Mouse (Mus musculus) brown adipose tissue, adult 24 weeks (tissue): ENCODE data around the gene Bcam. TPM values are rescaled to one million over a fixed set of nuclear protein-coding genes. Genes with fewer than 3 reads are reported as not detected.
A peak's percentile ranks its signal among the peaks of the same experiment; 100 is the strongest.

ENCODE experiments used
- H3K27ac ChIP-seq: fragments of 200-500 bp; replicated peaks from 2 replicates; pipeline ENCODE4 v1.5.1; 2012; ENCODE audit warnings: low read depth, mild to moderate bottlenecking, low read length
- H3K4me1 ChIP-seq: fragments of 200-500 bp; 2 replicates; pipeline ENCODE4 v1.6.1; 2012; ENCODE audit warnings: low read length, mixed read lengths; ENCODE audit not compliant: control insufficient read depth, insufficient read depth, insufficient read length
- H3K4me3 ChIP-seq: fragments of 200-500 bp; 2 replicates; pipeline ENCODE4 v1.5.1; 2012; ENCODE audit warnings: low read depth, mild to moderate bottlenecking, low read length, moderate library complexity; ENCODE audit not compliant: insufficient read depth
- polyA plus RNA-seq: library from polyadenylated mRNA; stranded (reverse); fragments of >200 nt; gene quantifications from 2 replicates; pipeline ENCODE4 v1.2.4, GENCODE M21; 2012; ENCODE audit not compliant: missing spikeins, insufficient read depth, insufficient read length

The Bcam gene
- polyA plus RNA-seq, 1 experiment, result 7.6 TPM

DNA sequence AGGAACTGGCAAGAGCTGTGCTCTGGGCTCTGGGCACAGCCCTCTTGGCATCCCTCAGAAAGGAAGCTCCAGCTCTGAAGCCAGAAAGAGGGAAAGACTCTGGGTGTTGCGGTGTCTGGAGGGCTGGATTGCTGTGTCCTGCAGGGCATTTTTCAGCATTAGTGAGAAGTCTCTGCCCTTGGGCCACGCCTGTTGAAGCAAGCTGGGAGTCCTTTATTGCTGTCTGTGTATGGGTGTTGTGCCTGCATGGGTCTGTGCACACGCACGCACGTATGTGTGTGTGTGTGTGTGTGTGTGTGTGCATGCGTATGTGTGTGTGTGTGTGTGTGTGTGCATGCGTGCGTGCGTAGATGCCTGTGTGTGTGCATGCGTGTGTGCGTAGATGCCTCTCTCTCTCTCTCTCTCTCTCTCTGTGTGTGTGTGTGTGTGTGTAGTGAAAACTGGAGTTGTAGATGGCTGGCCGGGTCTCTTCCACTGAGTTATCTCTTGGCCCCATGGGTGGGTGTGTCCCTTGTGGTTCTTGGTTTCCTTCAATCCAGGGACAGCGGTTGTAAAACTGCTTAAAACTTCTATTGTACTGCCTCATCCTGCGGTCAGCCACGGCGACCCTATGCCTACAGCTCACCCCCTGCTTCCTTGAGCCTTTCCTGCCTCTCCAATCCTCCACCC is 34.3 kb downstream of the Bcam start:
- Histone ChIP-seq H3K4me1 (peaks cover 8% of the 10 kb centered on the region), H3K27ac (peak overlapping the region; percentile 41; the same call in 1 of the 2 replicates), H3K4me3 (no peak overlapping the region)

DNA sequence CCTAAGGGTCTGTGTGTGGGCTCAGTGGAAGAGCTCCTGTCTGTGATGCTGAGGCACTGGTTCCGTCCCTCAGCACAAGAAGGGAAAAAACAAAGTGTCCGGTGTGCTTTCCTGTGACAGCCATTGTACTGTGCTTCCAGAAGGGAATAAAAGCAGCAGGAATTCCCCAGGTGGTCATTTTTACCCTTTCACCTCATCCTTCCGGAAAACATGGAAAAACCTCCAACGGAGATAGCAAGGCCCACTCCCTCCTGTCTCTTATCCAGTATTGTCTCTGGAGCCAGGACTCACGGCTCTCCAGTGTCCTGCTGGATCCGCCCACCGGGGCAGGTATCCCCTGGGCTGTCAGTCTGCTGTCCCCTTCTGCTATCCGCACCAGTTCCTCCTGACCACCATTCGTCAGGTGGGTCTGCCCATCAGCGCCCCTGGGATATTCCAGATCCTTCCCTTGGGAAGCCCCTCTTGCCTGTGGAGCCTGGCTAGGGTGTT is 36.6 kb downstream of the Bcam start:
- Histone ChIP-seq H3K4me1 (peaks cover 5% of the 10 kb centered on the region), H3K4me3 (no peak overlapping the region), H3K27ac (peak overlapping the region; percentile 85)

DNA sequence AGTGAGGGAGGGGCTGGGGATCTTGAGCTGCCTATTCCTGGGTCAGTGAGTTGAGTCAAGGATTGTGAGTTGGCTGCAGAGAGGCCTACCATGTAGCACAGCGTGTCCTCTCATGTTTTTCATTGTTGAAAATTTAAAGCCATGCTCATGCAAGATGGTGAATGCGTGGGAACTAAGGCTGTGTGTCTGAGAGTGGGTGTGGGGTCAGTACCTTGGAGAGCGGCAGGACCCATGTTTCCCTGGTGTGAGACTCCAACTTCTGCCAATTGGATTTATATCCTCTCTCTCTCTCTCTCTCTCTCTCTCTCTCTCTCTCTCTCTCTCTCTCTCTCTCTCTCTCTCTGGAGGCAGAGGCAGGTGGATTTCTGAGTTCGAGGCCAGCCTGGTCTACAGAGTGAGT is 44.3 kb downstream of the Bcam start:
- H3K27ac ChIP-seq, result no peak overlapping the region
- H3K4me1 ChIP-seq, result peaks cover 17% of the 10 kb centered on the region
- no peak overlapping the region for H3K4me3 ChIP-seq

- peaks cover 17% of the 10 kb centered on the region for H3K4me1 ChIP-seq
- H3K27ac ChIP-seq, result peak overlapping the region; percentile 36; the same call in 1 of the 2 replicates
- no peak overlapping the region for H3K4me3 ChIP-seq
Observed at GRCm38 (mm10) chr7:19724167-19724566, 46.6 kb downstream of the Bcam start.

DNA sequence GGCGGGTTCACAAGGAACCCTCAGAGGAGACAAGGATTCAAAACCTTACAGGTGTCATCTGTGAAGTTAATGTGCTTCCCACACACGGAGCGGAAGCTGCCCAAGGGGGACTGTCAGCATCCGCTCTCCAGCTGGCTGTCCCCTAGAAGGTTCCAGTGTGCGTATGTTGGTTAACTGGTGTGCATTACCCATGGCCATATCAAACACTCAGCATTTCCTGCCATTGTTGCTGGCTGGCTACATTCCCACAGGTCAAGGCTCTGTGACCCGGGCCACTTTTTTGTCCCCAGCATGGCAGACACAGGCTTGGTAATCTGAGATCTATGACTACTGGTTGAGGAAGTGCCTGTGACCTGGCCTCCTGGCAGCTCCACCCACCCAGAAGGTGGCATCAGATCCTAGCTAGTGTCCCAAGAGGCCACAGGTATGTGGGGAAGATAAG is 48.0 kb downstream of the Bcam start:
- H3K27ac ChIP-seq, result peak overlapping the region; percentile 85
- H3K4me1 ChIP-seq, result peaks cover 11% of the 10 kb centered on the region; the same call in 1 of the 2 replicates
- H3K4me3 ChIP-seq, result no peak overlapping the region

GRCm38 (mm10) chr7:19719200-19719599 is 51.6 kb downstream of the Bcam start:
- Histone ChIP-seq H3K4me1 (peaks cover 11% of the 10 kb centered on the region; the same call in 1 of the 2 replicates), H3K27ac (no peak overlapping the region), H3K4me3 (no peak overlapping the region)

DNA sequence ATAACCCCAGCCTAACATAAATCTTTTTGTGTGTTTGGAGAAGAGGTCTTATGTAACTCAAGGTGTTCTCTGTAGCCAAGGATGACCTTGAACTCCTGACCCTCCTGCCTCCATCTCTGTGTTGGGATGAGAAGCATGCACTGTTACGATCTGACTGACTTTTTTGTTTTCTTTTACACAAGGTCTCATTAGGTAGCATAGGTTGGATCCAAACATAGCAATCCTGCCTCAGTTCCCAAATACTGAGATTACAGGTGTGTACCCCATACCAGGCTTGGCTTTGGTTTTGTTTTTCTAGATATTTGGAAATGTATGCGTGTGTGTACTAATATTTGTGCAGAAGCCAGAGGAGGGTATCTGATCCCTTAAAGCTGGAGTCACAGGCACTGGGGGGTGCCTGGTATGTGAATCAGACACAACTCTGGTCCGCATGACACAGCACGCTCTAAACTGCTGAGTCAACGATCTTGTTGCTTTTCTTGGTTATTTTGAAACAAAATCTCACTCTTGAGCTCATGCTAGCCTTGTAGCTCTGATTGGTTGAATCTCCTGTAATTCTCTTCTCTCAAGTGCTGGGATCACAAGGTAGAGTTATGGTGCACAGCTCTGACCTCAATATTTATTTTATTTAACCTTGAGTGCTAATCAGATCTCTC is 52.4 kb downstream of the Bcam start:
- Histone ChIP-seq H3K27ac (no peak overlapping the region), H3K4me3 (no peak overlapping the region), H3K4me1 (peaks cover 11% of the 10 kb centered on the region; the same call in 1 of the 2 replicates)

GRCm38 (mm10) chr7:19717346-19717745 is 53.5 kb downstream of the Bcam start:
- H3K27ac ChIP-seq, result no peak overlapping the region
- peaks cover 8% of the 10 kb centered on the region; the same call in 1 of the 2 replicates for H3K4me1 ChIP-seq
- H3K4me3 ChIP-seq, result no peak overlapping the region

DNA sequence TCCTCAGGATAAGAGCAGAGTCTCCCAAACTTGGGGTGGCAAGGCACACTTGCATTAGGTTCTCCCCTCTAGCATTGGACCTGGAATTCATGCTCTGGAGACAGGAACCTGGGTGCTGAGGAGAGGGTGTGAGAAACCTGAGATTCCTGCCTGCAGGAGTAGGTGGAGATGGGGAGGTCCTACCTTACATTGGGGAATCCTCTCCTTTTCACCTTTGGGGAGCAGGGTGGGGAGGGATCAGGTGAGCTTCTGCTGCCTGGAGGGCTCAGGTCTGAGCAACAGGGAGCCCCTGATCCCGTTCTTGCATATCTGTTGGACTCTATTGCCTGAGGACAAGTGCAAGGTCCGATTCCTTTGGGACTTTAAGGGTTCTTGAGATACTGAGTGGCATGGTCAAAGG is 54.0 kb downstream of the Bcam start:
- Histone ChIP-seq H3K27ac (no peak overlapping the region), H3K4me1 (peaks cover 3% of the 10 kb centered on the region; the same call in 1 of the 2 replicates), H3K4me3 (no peak overlapping the region)

- Histone ChIP-seq H3K27ac (peak overlapping the region; percentile 80), H3K4me1 (no peaks in the 10 kb centered on the region), H3K4me3 (peak overlapping the region; percentile 57)
Observed at GRCm38 (mm10) chr7:19716055-19716682, 54.6 kb downstream of the Bcam start.

GRCm38 (mm10) chr7:19715239-19716054 is 55.4 kb downstream of the Bcam start, which contains the start of gene Tomm40:
TSS of gene Tomm40 (minus strand) at chr7:19715438.
- Histone ChIP-seq H3K4me1 (no peaks in the 10 kb centered on the region), H3K4me3 (peak within 1 kb of the TSS; percentile 78), H3K27ac (peak within 1 kb of the TSS; percentile 80)

DNA sequence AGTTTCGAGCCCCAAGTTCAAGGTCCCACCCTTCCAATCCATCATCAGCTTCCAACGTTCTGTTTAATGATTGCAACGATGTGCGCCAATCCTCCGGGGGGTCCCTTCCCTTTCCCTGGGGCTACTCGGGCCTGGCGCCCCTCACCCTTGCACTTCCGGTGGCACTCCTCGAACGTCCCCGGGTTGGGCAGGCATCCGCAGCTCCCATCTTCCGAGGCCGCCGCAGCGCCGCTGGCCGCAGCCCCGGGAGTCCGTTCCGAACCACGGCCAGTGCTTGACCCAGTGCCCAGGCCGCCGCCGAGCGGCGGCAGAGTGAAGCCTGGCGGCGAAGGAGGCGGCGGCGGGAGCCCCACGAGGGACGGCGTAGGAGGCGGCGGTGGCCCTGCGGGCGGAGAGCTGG is 56.0 kb downstream of the Bcam start:
- no peaks in the 10 kb centered on the region for H3K4me1 ChIP-seq
- peak overlapping the region; percentile 71 for H3K27ac ChIP-seq
- peak overlapping the region; percentile 78 for H3K4me3 ChIP-seq

DNA sequence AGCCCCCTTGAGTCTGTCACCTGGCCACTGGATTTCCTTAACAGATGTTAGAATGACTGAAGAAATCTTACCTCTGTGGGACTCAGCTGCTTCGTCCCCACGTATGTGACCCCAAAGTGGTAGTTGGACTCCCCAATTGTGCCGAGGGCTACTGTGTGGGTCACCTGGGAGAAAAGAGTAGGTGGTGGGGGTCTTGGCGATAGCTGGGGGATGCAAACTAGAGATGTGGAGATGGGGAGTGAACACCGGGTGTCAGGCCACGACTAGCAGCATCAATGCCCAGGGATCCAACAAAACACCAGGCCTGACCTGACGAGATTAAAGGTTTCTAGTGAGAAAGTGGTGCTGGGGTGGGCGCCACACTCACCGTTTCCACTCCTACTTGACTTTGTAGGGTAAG is 57.2 kb downstream of the Bcam start:
- Histone ChIP-seq H3K4me3 (peak overlapping the region; percentile 78; the same call in 1 of the 2 replicates), H3K4me1 (no peaks in the 10 kb centered on the region), H3K27ac (no peak overlapping the region)

GRCm38 (mm10) chr7:19713196-19713595 is 57.6 kb downstream of the Bcam start:
- Histone ChIP-seq H3K4me1 (no peaks in the 10 kb centered on the region), H3K4me3 (no peak overlapping the region), H3K27ac (no peak overlapping the region)

DNA sequence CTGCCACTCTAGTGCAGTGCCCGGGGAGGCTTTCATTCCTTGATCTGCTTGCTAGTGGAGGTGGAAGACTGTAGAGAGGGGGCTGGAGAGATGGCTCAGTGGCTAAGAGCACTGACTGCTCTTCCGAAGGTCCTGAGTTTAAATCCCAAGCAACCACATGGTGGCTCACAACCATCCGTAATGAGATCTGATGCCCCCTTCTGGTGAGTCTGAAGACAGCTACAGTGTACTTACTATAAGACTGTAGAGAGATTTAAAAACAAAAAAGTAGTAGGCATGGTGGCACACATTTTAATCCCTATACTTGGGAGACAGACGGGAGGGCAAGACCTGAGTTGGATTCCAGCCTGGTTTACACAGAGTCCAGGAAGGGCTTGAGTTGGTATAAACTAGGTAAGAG is 58.4 kb downstream of the Bcam start:
- H3K4me1 ChIP-seq, result no peaks in the 10 kb centered on the region

More for the DNA sequence above, 58.4 kb downstream of the Bcam start:
- no peak overlapping the region for H3K27ac ChIP-seq
- no peak overlapping the region for H3K4me3 ChIP-seq
